Mouse (Mus musculus) intestine, postnatal 0 days (tissue): Measurements from ENCODE around the gene 1700018F24Rik. TPM values are rescaled to one million over a fixed set of nuclear protein-coding genes. Genes with fewer than 3 reads are reported as not detected.
"Not testable (repeated sequence)": the region's sequence is repeated elsewhere in the genome, so short reads cannot be mapped to it uniquely, and the experiment has no call there.

ENCODE experiments used
- ATAC-seq: fragments of 200-750 bp; cut with Nextera tagmentation; 2 replicates; pipeline ENCODE4 v1.8.0; 2017; ENCODE audit warnings: mild to moderate bottlenecking, moderate TSS enrichment, moderate library complexity
- H3K27ac ChIP-seq: fragments of 300-500 bp; sonication (generic); 2 replicates; pipeline ENCODE4 v1.5.1; 2014; ENCODE audit warnings: mild to moderate bottlenecking, low read depth, low read length, moderate library complexity
- H3K27me3 ChIP-seq: fragments of 300-500 bp; sonication (generic); replicated peaks from 2 replicates; pipeline ENCODE4 v1.6.1; 2014; ENCODE audit warnings: low read length, mixed read lengths; ENCODE audit not compliant: control insufficient read depth, insufficient read depth
- H3K36me3 ChIP-seq: fragments of 300-500 bp; sonication (generic); 2 replicates; pipeline ENCODE4 v1.6.1; 2014; ENCODE audit warnings: mild to moderate bottlenecking, moderate library complexity; ENCODE audit not compliant: control insufficient read depth, insufficient read depth
- H3K4me1 ChIP-seq: fragments of 300-500 bp; sonication (generic); replicated peaks from 2 replicates; pipeline ENCODE4 v1.6.1; 2014; ENCODE audit warnings: antibody characterized with exemption, low read length, mixed read lengths; ENCODE audit not compliant: control insufficient read depth, insufficient read depth
- H3K4me2 ChIP-seq: fragments of 300-500 bp; sonication (generic); replicated peaks from 2 replicates; pipeline ENCODE4 v1.6.1; 2014; ENCODE audit warnings: low read depth, mild to moderate bottlenecking, moderate library complexity
- H3K4me3 ChIP-seq: fragments of 300-500 bp; sonication (generic); 2 replicates; pipeline ENCODE4 v1.5.1; 2014; ENCODE audit warnings: low read depth, low read length
- H3K9ac ChIP-seq: fragments of 300-500 bp; sonication (generic); 2 replicates; pipeline ENCODE4 v1.6.1; 2014; ENCODE audit warnings: mild to moderate bottlenecking, low read depth, low read length
- H3K9me3 ChIP-seq: fragments of 300-500 bp; sonication (generic); 2 replicates; pipeline ENCODE4 v1.6.1; 2016; ENCODE audit warnings: mixed run types; ENCODE audit not compliant: control insufficient read depth
- CTCF ChIP-seq: sonication (generic); IDR thresholded peaks from 2 replicates; pipeline ENCODE4 v1.5.1; 2016; ENCODE audit warnings: low read depth, mild to moderate bottlenecking, control low read depth, antibody characterized with exemption, moderate library complexity
- WGBS: fragments of 180-500 bp; shearing (Covaris S2); extraction: QIAGEN DNeasy Blood & Tissue Kit; methylation state at CpG from one replicate; pipeline ENCODE4 v1.1.7; 2014; 5-methylcytosine and 5-hydroxymethylcytosine counted together
- polyA plus RNA-seq: library from polyadenylated mRNA; unstranded; fragments of >200 nt; fragmentation: Nextera tagmentation; extraction: Ambion mirVana; gene quantifications from 2 replicates; pipeline ENCODE4 v1.2.1, GENCODE M21; 2015

1700018F24Rik gene
- polyA plus RNA-seq, 1 experiment from 2014 or later = not detected

DNA sequence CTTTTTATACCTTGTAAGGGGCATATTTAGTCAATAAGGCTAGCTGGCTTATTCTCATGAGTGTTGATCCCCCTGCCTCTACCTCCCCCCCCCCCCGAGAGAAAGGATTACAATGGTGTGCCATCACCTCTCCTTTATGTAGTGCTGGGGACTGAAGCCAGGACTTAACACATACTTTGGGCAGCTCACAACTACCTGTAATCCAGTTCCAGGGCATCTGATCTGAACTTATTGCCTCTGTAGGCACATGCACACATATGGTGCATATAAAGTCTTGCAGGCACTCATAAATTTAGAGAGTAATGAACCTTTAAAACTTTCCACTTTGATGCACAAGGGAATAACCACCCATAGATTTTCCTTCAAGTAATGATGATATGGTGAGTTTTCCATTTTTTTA is 28.5 kb upstream of the 1700018F24Rik start:
- TF ChIP-seq CTCF = no peak
- H3K36me3 ChIP-seq = no peaks in the 10 kb centered on the region
- no peak overlapping the region for H3K4me3 ChIP-seq
- 84% methylated on average over 1 of the region's 1 CpGs for WGBS
- H3K4me2 ChIP-seq = no peak overlapping the region
- no peak overlapping the region for H3K27ac ChIP-seq
- H3K27me3 ChIP-seq = no peaks in the 10 kb centered on the region
- no peak overlapping the region for H3K9ac ChIP-seq
- no peak for ATAC-seq
- H3K9me3 ChIP-seq = no peaks in the 10 kb centered on the region
- no peaks in the 10 kb centered on the region for H3K4me1 ChIP-seq

DNA sequence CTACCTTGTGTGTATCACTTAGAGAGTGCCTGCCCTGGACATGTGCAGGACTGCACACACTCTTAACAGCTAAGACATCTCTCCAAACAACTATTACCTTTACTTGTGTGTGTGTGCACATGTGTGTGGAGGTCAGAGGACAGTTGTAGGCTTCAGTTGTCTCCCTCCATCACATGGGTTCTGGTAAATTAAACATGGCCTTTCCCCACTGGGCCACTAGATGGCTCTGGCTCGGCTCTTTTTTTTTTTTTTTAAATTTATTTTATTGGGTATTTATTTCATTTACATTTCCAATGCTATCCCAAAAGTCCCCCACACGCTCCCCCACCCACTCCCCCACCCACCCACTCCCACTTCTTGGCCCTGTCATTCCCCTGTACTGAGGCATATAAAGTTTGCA is 26.0 kb upstream of the 1700018F24Rik start:
- H3K9ac ChIP-seq, H3K4me2 ChIP-seq, H3K27ac ChIP-seq, H3K36me3 ChIP-seq, H3K27me3 ChIP-seq, H3K4me1 ChIP-seq, ATAC-seq, H3K4me3 ChIP-seq, H3K9me3 ChIP-seq: not testable (repeated sequence)
- 50% methylated on average over 1 of the region's 2 CpGs for WGBS
- peak; percentile 34; the same call in 1 of the 2 replicates for TF ChIP-seq CTCF

DNA sequence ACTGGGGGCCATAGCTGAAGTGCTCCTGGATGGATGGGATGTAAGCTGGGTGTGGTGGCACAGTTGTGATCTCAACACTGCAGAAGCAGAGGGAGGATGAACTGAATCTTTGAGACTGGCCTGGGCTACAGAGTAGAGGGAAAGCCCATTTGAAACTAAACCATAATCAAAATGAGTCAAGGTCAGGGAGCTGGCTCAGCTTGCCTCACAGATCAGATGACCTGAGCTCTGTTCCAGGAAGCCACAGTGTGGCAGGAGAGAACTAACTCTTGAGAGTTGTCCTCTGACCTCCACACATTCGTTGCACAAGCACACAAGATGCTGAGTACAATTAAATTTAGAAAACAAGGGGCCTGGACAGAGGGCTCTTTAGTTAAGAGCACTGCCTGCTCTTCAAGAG is 22.5 kb upstream of the 1700018F24Rik start:
- 38% methylated on average over 1 of the region's 1 CpGs for WGBS

DNA sequence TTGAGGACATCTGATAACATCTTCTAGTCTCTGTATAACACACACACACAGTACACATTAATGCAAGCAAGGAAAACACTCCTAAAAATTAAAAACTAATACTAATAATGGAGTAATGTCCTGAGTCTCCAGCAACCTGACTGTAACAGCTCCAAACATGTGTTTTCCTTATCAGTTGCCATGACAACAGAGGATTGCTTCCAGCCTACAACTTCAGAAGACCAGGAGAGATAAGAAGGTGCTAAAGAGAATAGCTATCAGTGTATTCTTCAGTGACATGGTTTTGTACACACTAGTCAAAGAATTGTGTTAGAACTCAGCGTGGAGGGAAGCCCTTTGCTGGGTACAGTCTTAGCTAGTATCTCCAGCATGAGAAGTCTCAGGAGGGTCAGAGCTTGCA is 22.1 kb upstream of the 1700018F24Rik start:
- H3K27ac ChIP-seq, H3K27me3 ChIP-seq, H3K36me3 ChIP-seq, H3K4me1 ChIP-seq, ATAC-seq, H3K4me3 ChIP-seq, H3K9me3 ChIP-seq, H3K9ac ChIP-seq, H3K4me2 ChIP-seq: not testable (repeated sequence)
- 26% methylated on average over 1 of the region's 1 CpGs for WGBS

More for the DNA sequence above, 22.5 kb upstream of the 1700018F24Rik start:
- H3K27ac ChIP-seq, ATAC-seq, H3K9ac ChIP-seq, H3K4me2 ChIP-seq, H3K27me3 ChIP-seq, H3K9me3 ChIP-seq, H3K36me3 ChIP-seq, H3K4me1 ChIP-seq, H3K4me3 ChIP-seq: not testable (repeated sequence)

DNA sequence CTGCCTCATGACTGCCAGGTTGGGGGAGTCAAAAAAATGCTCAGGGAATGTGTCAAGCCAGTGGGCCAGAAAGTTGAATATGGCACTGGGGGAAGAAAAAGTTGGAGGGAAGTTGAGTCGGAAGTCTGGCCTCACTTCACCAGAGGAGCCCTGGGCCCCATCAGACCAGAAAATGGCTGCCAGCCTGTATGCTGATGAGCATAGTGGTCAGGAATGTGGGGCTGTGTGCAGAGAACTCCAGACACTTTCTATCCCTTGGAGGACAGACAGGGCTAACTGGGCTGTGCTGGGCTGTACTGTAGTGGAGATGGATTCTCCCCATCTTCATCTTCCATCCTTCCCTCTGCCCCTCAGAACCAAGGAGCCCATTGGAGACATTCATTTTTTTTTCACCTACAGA is 12.3 kb upstream of the 1700018F24Rik start:
- not testable (repeated sequence) for H3K9ac ChIP-seq, H3K27me3 ChIP-seq, H3K36me3 ChIP-seq, H3K9me3 ChIP-seq, H3K4me3 ChIP-seq, H3K27ac ChIP-seq, ATAC-seq, H3K4me1 ChIP-seq, H3K4me2 ChIP-seq
- WGBS = 93% methylated on average over 1 of the region's 1 CpGs

DNA sequence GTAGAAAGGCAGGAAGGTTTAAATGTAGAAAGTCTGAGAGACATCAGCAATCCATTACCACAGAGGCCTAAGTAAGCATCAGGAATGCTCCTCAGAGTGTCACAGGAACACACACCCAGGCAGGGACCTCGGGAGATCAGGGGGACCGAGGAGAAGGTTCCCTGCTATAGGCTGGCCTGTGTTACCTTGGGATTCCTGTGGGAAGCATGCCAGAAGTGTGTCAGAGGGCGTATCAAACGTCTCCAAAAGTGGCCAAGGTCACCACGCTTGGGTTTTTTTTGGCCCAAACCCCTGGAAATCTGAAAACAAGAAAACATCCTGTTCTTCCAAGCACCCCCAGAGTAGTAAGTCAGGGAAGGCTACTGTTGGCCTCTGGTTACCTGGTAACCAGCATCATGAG is 10.4 kb upstream of the 1700018F24Rik start, which contains the start of gene Gm4871:
TSS of gene Gm4871 (minus strand) at position 364 of the 400 bp plus-strand sequence.
- not testable (repeated sequence) for ATAC-seq, H3K4me3 ChIP-seq
- WGBS = 50% methylated on average over 5 of the region's 5 CpGs

DNA sequence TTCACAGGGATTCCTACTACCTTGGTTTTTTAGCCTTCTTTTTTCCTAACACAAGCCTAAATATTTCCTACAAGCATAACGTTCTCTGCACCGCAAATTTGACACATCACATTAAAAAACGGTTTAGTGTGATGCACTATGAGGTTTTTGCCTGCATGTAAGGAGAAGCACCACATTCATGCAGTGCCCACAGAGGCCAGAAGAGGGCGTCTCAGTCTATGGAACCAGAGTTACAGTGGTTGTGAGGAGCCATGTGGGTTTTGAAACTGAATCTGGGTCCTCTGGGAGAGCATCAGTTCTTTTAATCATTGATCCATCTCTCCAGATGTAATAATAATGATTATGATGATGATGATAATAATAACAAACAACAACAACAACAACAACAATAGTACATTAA is 1.2 kb upstream of the 1700018F24Rik start:
- no peaks in the 10 kb centered on the region for H3K27me3 ChIP-seq
- no peak overlapping the region for H3K9ac ChIP-seq
- no peaks in the 10 kb centered on the region for H3K4me1 ChIP-seq
- no peak overlapping the region for H3K4me2 ChIP-seq
- H3K27ac ChIP-seq = no peak overlapping the region
- no peak overlapping the region for H3K4me3 ChIP-seq
- peak; percentile 59 for TF ChIP-seq CTCF
- no peak for ATAC-seq
- no peaks in the 10 kb centered on the region for H3K36me3 ChIP-seq
- H3K9me3 ChIP-seq = no peaks in the 10 kb centered on the region
- 42% methylated on average over 4 of the region's 4 CpGs for WGBS

More for the DNA sequence above, 10.4 kb upstream of the 1700018F24Rik start, which contains the start of gene Gm4871:
- not testable (repeated sequence) for H3K9me3 ChIP-seq, H3K36me3 ChIP-seq, H3K27me3 ChIP-seq, H3K27ac ChIP-seq, H3K4me2 ChIP-seq, H3K4me1 ChIP-seq, H3K9ac ChIP-seq

DNA sequence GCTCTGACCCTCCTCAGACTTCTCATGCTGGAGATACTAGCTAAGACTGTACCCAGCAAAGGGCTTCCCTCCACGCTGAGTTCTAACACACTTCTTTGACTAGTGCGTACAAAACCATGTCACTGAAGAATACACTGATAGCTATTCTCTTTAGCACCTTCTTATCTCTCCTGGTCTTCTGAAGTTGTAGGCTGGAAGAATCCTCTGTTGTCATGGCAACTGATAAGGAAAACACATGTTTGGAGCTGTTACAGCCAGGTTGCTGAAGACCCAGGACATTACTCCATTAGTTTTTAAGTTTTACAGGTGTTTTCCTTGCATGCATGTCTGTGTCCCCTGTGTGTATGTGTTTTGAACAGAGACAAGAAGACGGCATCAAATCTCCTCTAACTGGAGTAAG is 11.4 kb downstream of the 1700018F24Rik start:
- H3K4me2 ChIP-seq, H3K9ac ChIP-seq, H3K27ac ChIP-seq, H3K9me3 ChIP-seq, H3K27me3 ChIP-seq, ATAC-seq, H3K36me3 ChIP-seq, H3K4me3 ChIP-seq, H3K4me1 ChIP-seq: not testable (repeated sequence)
- WGBS = 43% methylated on average over 3 of the region's 3 CpGs
